Mouse (Mus musculus): ENCODE data around the gene Gga1. TPM values are rescaled to one million over a fixed set of nuclear protein-coding genes. Genes with fewer than 3 reads are reported as not detected.

The Gga1 gene
- polyA plus RNA-seq, 1 experiment from 2014 or later: 30.9 TPM

DNA sequence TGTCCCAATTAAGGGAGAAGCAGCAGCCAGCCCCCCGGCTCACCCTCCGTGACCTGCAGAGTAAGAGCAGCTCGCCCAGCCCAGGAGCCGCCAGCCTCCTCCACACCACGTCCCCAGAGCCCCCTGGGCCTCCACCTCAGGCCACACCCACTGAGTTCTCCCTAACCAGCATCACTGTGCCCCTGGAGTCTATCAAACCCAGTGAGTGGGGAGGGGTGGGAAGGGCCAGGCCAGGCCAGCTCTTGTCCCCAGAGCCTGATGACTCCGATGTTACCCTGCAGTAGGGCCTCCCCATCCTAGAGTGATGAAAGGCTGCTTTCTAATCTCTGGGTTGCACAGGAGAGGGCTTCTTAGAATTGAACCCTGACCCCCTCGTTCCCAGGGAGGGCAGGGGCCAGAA is 15.4 kb downstream of the Gga1 start:
- no peak overlapping the region for H3K4me3 ChIP-seq (ENCODE audit: low read depth, low read length)
- H3K9me3 ChIP-seq (ENCODE audit: control insufficient read depth, low read length): no peaks in the 10 kb centered on the region
- H3K36me3 ChIP-seq (ENCODE audit: control insufficient read depth, insufficient read depth, low read length): peaks cover 14% of the 10 kb centered on the region; the same call in 1 of the 2 replicates
- ATAC-seq (ENCODE audit: insufficient number of reproducible peaks, low FRiP score, low TSS enrichment, low read depth): no peak
- H3K27ac ChIP-seq (replicated peaks; ENCODE audit: low read depth, low read length): no peak overlapping the region
- 0 out of 2 replicates have a peak, but pooled peaks cover 2% of the 10 kb centered on the region for H3K4me1 ChIP-seq (ENCODE audit: control insufficient read depth, insufficient read depth, low read length)
- H3K27me3 ChIP-seq (ENCODE audit: control insufficient read depth, insufficient read depth, low read length): no peaks in the 10 kb centered on the region
- no peak for DNase-seq (ENCODE audit: low spot score)
- WGBS: 45% methylated on average over 7 of the region's 7 CpGs
- H3K9ac ChIP-seq (ENCODE audit: low read length): no peak overlapping the region
- H3K4me2 ChIP-seq (ENCODE audit: low read depth, severe bottlenecking): no peak overlapping the region

DNA sequence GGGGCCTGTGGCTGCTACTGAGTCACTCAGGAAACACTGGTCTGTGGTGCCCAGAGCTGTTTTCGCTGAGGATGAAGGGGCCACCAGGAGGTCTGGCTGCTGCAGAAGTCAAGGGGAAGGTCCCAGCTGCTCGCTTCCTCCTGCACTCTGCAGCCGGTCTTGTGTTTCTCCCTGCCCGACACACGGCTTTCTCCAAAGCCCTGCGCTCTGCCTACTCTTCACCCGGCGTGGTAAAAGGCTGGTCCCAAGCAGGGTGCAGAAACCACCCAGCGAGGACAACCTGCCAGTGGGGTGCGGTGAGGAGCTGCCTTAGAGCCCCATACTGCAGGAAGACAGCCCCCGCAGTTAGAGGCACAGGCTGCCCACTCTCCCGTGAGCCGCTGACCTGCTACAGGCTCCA is 17.7 kb downstream of the Gga1 start:
- no peak overlapping the region for H3K9ac ChIP-seq (ENCODE audit: low read length)
- H3K4me2 ChIP-seq (ENCODE audit: low read depth, severe bottlenecking): no peak overlapping the region
- H3K36me3 ChIP-seq (ENCODE audit: control insufficient read depth, insufficient read depth, low read length): peaks cover 5% of the 10 kb centered on the region; the same call in 1 of the 2 replicates
- ATAC-seq (ENCODE audit: insufficient number of reproducible peaks, low FRiP score, low TSS enrichment, low read depth) (no peak), DNase-seq (ENCODE audit: low spot score) (no peak)
- no peaks in the 10 kb centered on the region for H3K9me3 ChIP-seq (ENCODE audit: control insufficient read depth, low read length)
- peaks cover 9% of the 10 kb centered on the region; the same call in 1 of the 2 replicates for H3K4me1 ChIP-seq (ENCODE audit: control insufficient read depth, insufficient read depth, low read length)
- 77% methylated on average over 13 of the region's 13 CpGs for WGBS
- H3K4me3 ChIP-seq (ENCODE audit: low read depth, low read length): no peak overlapping the region
- no peak overlapping the region for H3K27ac ChIP-seq (replicated peaks; ENCODE audit: low read depth, low read length)
- H3K27me3 ChIP-seq (ENCODE audit: control insufficient read depth, insufficient read depth, low read length): no peaks in the 10 kb centered on the region

DNA sequence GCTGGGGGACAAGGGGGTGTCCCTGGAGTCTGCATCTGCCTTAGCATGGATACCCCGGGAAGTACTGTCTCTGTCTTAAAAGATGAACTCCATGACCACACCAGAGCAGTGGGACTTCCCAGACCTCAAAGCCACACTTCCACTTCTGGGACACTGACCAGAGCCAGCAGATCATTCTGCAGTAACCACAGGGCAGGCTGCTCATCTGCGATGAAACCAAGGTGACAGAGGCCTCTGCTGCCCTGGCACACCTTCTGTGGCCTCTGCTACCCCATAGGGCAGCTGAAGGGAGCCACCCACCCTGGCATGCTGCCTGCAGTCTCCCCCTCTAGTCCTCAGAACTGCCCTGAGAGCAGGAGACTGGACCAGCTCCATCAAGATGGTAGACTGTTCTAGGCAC is 18.8 kb downstream of the Gga1 start:
- no peak for ATAC-seq (ENCODE audit: insufficient number of reproducible peaks, low FRiP score, low TSS enrichment, low read depth)
- Histone ChIP-seq H3K9me3 (ENCODE audit: control insufficient read depth, low read length) (no peaks in the 10 kb centered on the region), H3K4me2 (ENCODE audit: low read depth, severe bottlenecking) (no peak overlapping the region), H3K27me3 (ENCODE audit: control insufficient read depth, insufficient read depth, low read length) (no peaks in the 10 kb centered on the region), H3K27ac (replicated peaks; ENCODE audit: low read depth, low read length) (no peak overlapping the region; the same call in 1 of the 2 replicates), H3K4me1 (ENCODE audit: control insufficient read depth, insufficient read depth, low read length) (peaks cover 11% of the 10 kb centered on the region), H3K36me3 (ENCODE audit: control insufficient read depth, insufficient read depth, low read length) (peaks cover 3% of the 10 kb centered on the region; the same call in 1 of the 2 replicates), H3K4me3 (ENCODE audit: low read depth, low read length) (no peak overlapping the region), H3K9ac (ENCODE audit: low read length) (no peak overlapping the region)
- DNase-seq (ENCODE audit: low spot score): no peak
- WGBS: 86% methylated on average over 2 of the region's 2 CpGs

DNA sequence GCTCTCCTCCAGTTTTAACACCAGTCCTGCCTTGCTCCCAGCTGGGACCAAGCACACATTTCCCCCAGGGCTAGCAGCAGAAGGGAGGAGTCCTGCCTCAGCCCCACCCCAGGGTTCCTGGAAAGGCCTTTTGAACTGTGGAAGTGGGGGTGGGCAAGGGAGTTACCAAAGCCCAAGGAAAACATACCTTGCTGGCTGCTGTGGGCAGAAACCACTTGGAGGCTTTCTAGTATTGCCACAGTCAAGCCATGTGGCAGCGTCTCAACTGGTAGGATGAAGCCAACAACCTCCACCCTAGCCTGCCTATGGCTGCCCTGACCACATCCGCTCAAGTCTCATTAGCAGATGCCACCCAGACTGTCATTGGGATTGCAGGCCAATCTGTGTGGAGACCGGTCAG is 19.2 kb downstream of the Gga1 start:
- Histone ChIP-seq H3K36me3 (ENCODE audit: control insufficient read depth, insufficient read depth, low read length) (no peaks in the 10 kb centered on the region; the same call in 1 of the 2 replicates), H3K9ac (ENCODE audit: low read length) (no peak overlapping the region), H3K27ac (replicated peaks; ENCODE audit: low read depth, low read length) (no peak overlapping the region; the same call in 1 of the 2 replicates), H3K4me2 (ENCODE audit: low read depth, severe bottlenecking) (no peak overlapping the region), H3K4me3 (ENCODE audit: low read depth, low read length) (no peak overlapping the region), H3K4me1 (ENCODE audit: control insufficient read depth, insufficient read depth, low read length) (peaks cover 15% of the 10 kb centered on the region), H3K27me3 (ENCODE audit: control insufficient read depth, insufficient read depth, low read length) (no peaks in the 10 kb centered on the region), H3K9me3 (ENCODE audit: control insufficient read depth, low read length) (no peaks in the 10 kb centered on the region)
- DNase-seq (ENCODE audit: low spot score): no peak
- ATAC-seq (ENCODE audit: insufficient number of reproducible peaks, low FRiP score, low TSS enrichment, low read depth): no peak
- 73% methylated on average over 3 of the region's 3 CpGs for WGBS

DNA sequence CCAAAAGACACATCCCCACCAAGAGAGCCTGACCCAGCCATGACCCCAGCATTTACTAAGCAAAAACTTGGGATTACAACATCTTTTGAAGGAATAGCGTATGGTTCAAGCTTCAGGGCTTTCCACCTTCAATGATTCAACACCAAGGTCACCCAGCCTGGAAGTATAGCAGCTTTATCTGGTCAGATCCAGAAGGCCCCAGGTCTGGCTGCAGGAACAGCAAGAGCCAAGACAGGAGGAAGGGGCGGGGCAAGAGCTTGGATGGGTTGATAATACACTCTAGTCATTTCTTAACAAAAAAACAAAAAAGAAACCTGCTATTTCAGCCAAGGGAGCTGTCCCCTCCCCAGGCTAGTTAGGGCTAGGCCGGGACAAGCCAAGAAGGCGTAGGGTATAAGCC is 20.5 kb downstream of the Gga1 start:
- ATAC-seq (ENCODE audit: insufficient number of reproducible peaks, low FRiP score, low TSS enrichment, low read depth) (no peak), DNase-seq (ENCODE audit: low spot score) (no peak)
- H3K4me2 ChIP-seq (ENCODE audit: low read depth, severe bottlenecking): no peak overlapping the region
- H3K9ac ChIP-seq (ENCODE audit: low read length): no peak overlapping the region
- H3K4me3 ChIP-seq (ENCODE audit: low read depth, low read length): no peak overlapping the region
- no peaks in the 10 kb centered on the region for H3K9me3 ChIP-seq (ENCODE audit: control insufficient read depth, low read length)
- peaks cover 20% of the 10 kb centered on the region for H3K4me1 ChIP-seq (ENCODE audit: control insufficient read depth, insufficient read depth, low read length)
- no peaks in the 10 kb centered on the region for H3K27me3 ChIP-seq (ENCODE audit: control insufficient read depth, insufficient read depth, low read length)
- no peak overlapping the region for H3K27ac ChIP-seq (replicated peaks; ENCODE audit: low read depth, low read length)
- 90% methylated on average over 4 of the region's 4 CpGs for WGBS
- H3K36me3 ChIP-seq (ENCODE audit: control insufficient read depth, insufficient read depth, low read length): no peaks in the 10 kb centered on the region; the same call in 1 of the 2 replicates

DNA sequence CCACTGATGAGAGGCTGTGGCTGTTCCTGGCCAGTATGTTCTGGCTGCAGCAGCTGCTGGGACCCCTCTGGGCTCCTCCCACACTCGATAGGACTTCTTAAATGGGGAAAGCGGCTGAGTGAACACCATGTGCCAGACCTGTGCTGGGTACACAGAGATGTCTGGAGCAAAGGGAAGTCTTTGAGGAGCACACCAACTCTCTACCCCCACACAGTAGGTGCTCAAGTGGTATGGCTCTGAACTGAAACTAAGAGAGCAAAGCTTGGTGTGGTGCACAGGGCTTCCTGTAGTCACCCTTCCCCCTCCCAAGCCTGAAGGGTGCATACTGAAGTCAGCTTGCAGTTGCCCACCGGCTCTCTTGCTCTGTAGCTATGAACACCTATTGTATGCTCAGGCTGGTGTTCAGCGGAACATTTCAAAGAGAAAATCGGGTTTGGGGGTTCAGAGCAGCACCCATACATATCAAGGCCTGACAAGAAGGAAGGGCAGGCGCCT is 21.6 kb downstream of the Gga1 start:
- Histone ChIP-seq H3K9me3 (ENCODE audit: control insufficient read depth, low read length) (no peaks in the 10 kb centered on the region), H3K4me1 (ENCODE audit: control insufficient read depth, insufficient read depth, low read length) (peaks cover 20% of the 10 kb centered on the region), H3K4me2 (ENCODE audit: low read depth, severe bottlenecking) (peak overlapping the region; percentile 77), H3K9ac (ENCODE audit: low read length) (0 out of 2 replicates have a peak overlapping the region, but pooled peaks have one; percentile 12), H3K27me3 (ENCODE audit: control insufficient read depth, insufficient read depth, low read length) (no peaks in the 10 kb centered on the region), H3K4me3 (ENCODE audit: low read depth, low read length) (no peak overlapping the region), H3K27ac (replicated peaks; ENCODE audit: low read depth, low read length) (0 out of 2 replicates have a peak overlapping the region, but pooled peaks have one; percentile 14), H3K36me3 (ENCODE audit: control insufficient read depth, insufficient read depth, low read length) (0 out of 2 replicates have a peak, but pooled peaks cover 3% of the 10 kb centered on the region)
- ATAC-seq (ENCODE audit: insufficient number of reproducible peaks, low FRiP score, low TSS enrichment, low read depth) (no peak), DNase-seq (ENCODE audit: low spot score) (no peak)
- 55% methylated on average over 6 of the region's 6 CpGs for WGBS

DNA sequence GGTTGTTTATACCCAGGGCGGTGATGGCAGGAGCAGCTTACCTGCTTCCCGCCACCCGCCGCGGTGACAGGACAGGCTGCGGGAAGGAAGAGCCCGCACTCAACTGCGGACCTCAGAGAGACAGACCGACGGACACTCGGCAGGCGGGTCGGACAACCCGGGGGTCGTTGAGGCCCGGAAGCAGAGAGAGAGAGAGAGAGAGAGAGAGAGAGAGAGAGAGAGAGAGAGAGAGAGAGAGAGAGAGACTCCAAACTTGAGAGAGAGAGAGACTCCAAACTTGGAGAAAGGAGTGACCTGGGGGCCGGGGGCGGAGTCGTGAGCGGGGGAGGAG is 22.4 kb downstream of the Gga1 start, which contains the start of gene Gm49510:
TSS of gene Gm49510 (plus strand) at position 259 of the 331 bp plus-strand sequence.
- H3K36me3 ChIP-seq (ENCODE audit: control insufficient read depth, insufficient read depth, low read length): 0 out of 2 replicates have a peak, but pooled peaks cover 5% of the 10 kb centered on the region
- H3K4me3 ChIP-seq (ENCODE audit: low read depth, low read length): peak within 1 kb of the TSS; percentile 85
- WGBS: under 1% methylated on average over 20 of the region's 20 CpGs
- H3K27me3 ChIP-seq (ENCODE audit: control insufficient read depth, insufficient read depth, low read length): no peaks in the 10 kb centered on the region
- H3K9ac ChIP-seq (ENCODE audit: low read length): peak within 1 kb of the TSS; percentile 76
- peaks cover 20% of the 10 kb centered on the region for H3K4me1 ChIP-seq (ENCODE audit: control insufficient read depth, insufficient read depth, low read length)
- no peaks in the 10 kb centered on the region for H3K9me3 ChIP-seq (ENCODE audit: control insufficient read depth, low read length)
- H3K4me2 ChIP-seq (ENCODE audit: low read depth, severe bottlenecking): peak within 1 kb of the TSS; percentile 77
- DNase-seq (ENCODE audit: low spot score) (no peak), ATAC-seq (ENCODE audit: insufficient number of reproducible peaks, low FRiP score, low TSS enrichment, low read depth) (no peak)
- H3K27ac ChIP-seq (replicated peaks; ENCODE audit: low read depth, low read length): peak within 1 kb of the TSS; percentile 42; the same call in 1 of the 2 replicates

DNA sequence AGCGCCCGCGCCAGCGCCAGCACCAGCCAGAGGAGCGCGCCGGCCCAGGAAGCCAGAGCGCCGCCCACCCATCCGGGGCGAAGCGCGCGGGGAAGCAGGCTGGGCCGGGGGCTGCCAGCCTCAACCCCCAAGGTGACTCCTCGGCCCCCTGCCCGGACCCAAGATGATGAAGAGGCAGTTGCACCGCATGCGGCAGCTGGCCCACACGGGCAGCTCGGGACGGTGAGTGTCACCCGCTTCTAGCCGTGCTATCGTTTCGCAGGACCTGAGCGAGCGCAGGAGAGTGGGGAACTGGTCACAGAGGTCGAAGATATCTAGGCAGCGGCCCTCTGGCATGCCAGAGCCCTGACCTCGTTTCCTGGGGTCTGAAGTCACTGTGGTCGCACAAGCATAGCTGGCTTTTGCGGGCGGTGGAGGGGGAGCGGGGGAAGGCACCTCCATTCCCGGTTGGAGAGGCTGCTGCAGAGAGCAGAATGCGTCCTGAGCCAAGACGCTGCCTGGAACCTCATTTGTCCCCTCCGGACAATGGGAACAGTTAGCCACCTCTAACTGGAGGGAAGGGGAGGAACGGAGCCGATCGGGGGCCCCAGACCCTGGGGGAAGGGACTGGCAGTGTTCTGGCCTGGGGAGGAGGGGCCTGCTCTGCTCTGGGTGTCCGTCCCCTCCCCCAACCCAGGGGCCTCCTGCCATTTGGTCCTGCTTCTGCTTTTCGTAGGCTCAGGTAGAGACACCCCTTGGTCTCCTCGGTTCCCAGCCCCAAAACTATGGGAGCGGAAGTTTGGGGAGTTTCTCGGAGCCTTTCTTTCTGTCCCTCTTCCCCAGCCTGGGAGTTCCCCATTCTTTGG is 23.0 kb downstream of the Gga1 start, which contains the start of gene Sh3bp1:
TSS of gene Sh3bp1 (plus strand) at position 29 of the 845 bp plus-strand sequence.
- DNase-seq (ENCODE audit: low spot score) (peak; percentile 79), ATAC-seq (ENCODE audit: insufficient number of reproducible peaks, low FRiP score, low TSS enrichment, low read depth) (peak; percentile 66; the same call in 1 of the 2 replicates)
- Histone ChIP-seq H3K27me3 (ENCODE audit: control insufficient read depth, insufficient read depth, low read length) (no peaks in the 10 kb centered on the region), H3K36me3 (ENCODE audit: control insufficient read depth, insufficient read depth, low read length) (0 out of 2 replicates have a peak, but pooled peaks cover 5% of the 10 kb centered on the region), H3K4me3 (ENCODE audit: low read depth, low read length) (peak within 1 kb of the TSS; percentile 85), H3K9me3 (ENCODE audit: control insufficient read depth, low read length) (no peaks in the 10 kb centered on the region), H3K4me2 (ENCODE audit: low read depth, severe bottlenecking) (peak within 1 kb of the TSS; percentile 77), H3K9ac (ENCODE audit: low read length) (peak within 1 kb of the TSS; percentile 76), H3K4me1 (ENCODE audit: control insufficient read depth, insufficient read depth, low read length) (peaks cover 20% of the 10 kb centered on the region), H3K27ac (replicated peaks; ENCODE audit: low read depth, low read length) (peak within 1 kb of the TSS; percentile 42; the same call in 1 of the 2 replicates)
- WGBS: under 1% methylated on average over 44 of the region's 47 CpGs
